Comparison of ENCODE assay signal across 8 mouse cellular contexts in the genomic region with DNA sequence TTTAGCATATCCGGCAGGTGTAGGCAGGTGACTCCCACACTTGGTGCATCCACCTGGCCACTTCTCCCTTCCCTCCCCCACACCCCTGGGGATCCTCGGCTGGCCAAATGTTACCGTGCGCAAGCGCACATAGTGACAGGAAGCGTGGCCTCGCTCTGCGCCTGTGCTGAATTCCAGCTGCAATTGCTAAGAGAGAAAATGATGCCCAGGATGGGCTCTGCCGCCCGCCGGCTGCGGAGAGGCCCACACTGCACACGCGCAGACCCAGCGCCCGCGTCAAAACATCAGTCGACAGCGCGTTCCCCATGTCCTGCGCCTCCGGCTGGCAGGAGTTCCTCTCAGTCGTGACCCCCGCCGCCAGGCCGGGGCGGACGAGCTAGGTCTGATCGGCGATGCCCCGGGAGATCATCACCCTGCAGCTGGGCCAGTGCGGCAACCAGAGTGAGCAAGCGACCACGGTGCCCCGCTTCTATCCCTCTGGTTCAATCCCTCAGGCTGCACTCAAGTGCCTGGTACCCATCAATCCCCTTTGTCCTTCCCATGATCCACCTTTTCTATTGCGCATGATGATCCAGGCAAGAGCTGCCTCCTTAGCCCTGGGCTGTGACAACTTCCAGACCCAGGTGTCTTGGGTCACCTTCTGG. TPM values are rescaled to one million over a fixed set of nuclear protein-coding genes. Genes with fewer than 3 reads are reported as not detected.
DNase-seq lines count a peak whose midpoint lies in the region; ATAC-seq lines count a peak whose summit lies in the region.

A gene (plus strand): TSS at position 180 of the 644 bp plus-strand sequence.

- H3K9ac ChIP-seq in heart, embryonic 12.5 days = peak within 1 kb of the TSS; percentile 59
- no peak within 1 kb of the TSS for H3K9ac ChIP-seq in liver, embryonic 12.5 days
- peak within 1 kb of the TSS; percentile 57 for H3K9ac ChIP-seq in neural tube, embryonic 14.5 days (replicated peaks; ENCODE audit: low read depth, low read length)

- peak within 1 kb of the TSS; percentile 75 for H3K4me2 ChIP-seq in heart, embryonic 12.5 days
- peak within 1 kb of the TSS; percentile 61 for H3K4me2 ChIP-seq in liver, embryonic 12.5 days
- peak within 1 kb of the TSS; percentile 48 for H3K4me2 ChIP-seq in neural tube, embryonic 14.5 days (ENCODE audit: low read depth, low read length)

- peak within 1 kb of the TSS; percentile 14; the same call in 1 of the 2 replicates for H3K27ac ChIP-seq in heart, embryonic 12.5 days (ENCODE audit: poor library complexity, severe bottlenecking)
- no peak within 1 kb of the TSS for H3K27ac ChIP-seq in liver, embryonic 12.5 days
- peak within 1 kb of the TSS; percentile 79 for H3K27ac ChIP-seq in neural tube, embryonic 14.5 days (ENCODE audit: low read depth, low read length)

- H3K9me3 ChIP-seq in heart, embryonic 12.5 days (replicated peaks) = no peaks in the 10 kb centered on the region
- no peaks in the 10 kb centered on the region for H3K9me3 ChIP-seq in liver, embryonic 12.5 days (replicated peaks)
- no peaks in the 10 kb centered on the region for H3K9me3 ChIP-seq in neural tube, embryonic 14.5 days (ENCODE audit: control insufficient read depth, low read length)

- ATAC-seq in heart, embryonic 12.5 days (ENCODE audit: insufficient number of reproducible peaks, low FRiP score) = peak; percentile 66
- no peak for ATAC-seq in liver, embryonic 12.5 days
- peak; percentile 91 for ATAC-seq in neural tube, embryonic 14.5 days (ENCODE audit: low read depth)

- peaks cover 1% of the 10 kb centered on the region; the same call in 1 of the 2 replicates for H3K36me3 ChIP-seq in heart, embryonic 12.5 days
- no peaks in the 10 kb centered on the region for H3K36me3 ChIP-seq in liver, embryonic 12.5 days
- H3K36me3 ChIP-seq in neural tube, embryonic 14.5 days (ENCODE audit: control insufficient read depth, insufficient read depth, low read length) = no peaks in the 10 kb centered on the region

- H3K27me3 ChIP-seq in heart, embryonic 12.5 days (replicated peaks) = no peaks in the 10 kb centered on the region
- peaks cover 65% of the 10 kb centered on the region for H3K27me3 ChIP-seq in liver, embryonic 12.5 days (replicated peaks)
- H3K27me3 ChIP-seq in neural tube, embryonic 14.5 days (ENCODE audit: control insufficient read depth, insufficient read depth, low read length) = no peaks in the 10 kb centered on the region

- peaks cover 5% of the 10 kb centered on the region; the same call in 1 of the 2 replicates for H3K4me1 ChIP-seq in heart, embryonic 12.5 days (replicated peaks)
- no peaks in the 10 kb centered on the region for H3K4me1 ChIP-seq in liver, embryonic 12.5 days
- H3K4me1 ChIP-seq in neural tube, embryonic 14.5 days (ENCODE audit: control insufficient read depth, insufficient read depth, low read length) = 0 out of 2 replicates have a peak, but pooled peaks cover 12% of the 10 kb centered on the region

- H3K4me3 ChIP-seq in heart, embryonic 12.5 days = peak within 1 kb of the TSS; percentile 46
- H3K4me3 ChIP-seq in liver, embryonic 12.5 days = peak within 1 kb of the TSS; percentile 36
- peak within 1 kb of the TSS; percentile 31 for H3K4me3 ChIP-seq in neural tube, embryonic 14.5 days (ENCODE audit: low read depth, low read length)

- 2% methylated on average over 36 of the region's 36 CpGs for WGBS in heart, embryonic 12.5 days
- 3% methylated on average over 36 of the region's 36 CpGs for whole genome bisulfite sequencing in liver, embryonic 12.5 days (ENCODE audit: insufficient replicate concordance)
- WGBS in neural tube, embryonic 14.5 days = 2% methylated on average over 36 of the region's 36 CpGs

- DNase-seq in A20 (ENCODE audit: low read depth, low spot score) (peak; percentile 97), ZHBTc4 (ENCODE audit: low read depth, low spot score) (peak; percentile 59)
- DNase-seq in embryo, embryonic 11 days = peak; percentile 86
- DNase-seq in kidney, postnatal 14 days = peak; percentile 76
- DNase-seq in thymus, postnatal 25 days = peak; percentile 67

RNA-seq across cellular contexts. Expression of the gene that starts here (rescaled TPM):
- 3.3 and 3.6 TPM in 2 replicates for polyA plus RNA-seq in heart, embryonic 12.5 days (2016; fragmentation: Nextera tagmentation; extraction: Ambion mirVana)
- 0.57 and 0.62 TPM in 2 replicates for polyA plus RNA-seq in liver, embryonic 12.5 days (2016; fragmentation: Nextera tagmentation; extraction: Ambion mirVana)
- polyA plus RNA-seq in neural tube, embryonic 14.5 days (2014; fragmentation: Nextera tagmentation; extraction: Ambion mirVana) = 48.5 and 62.6 TPM in 2 replicates

Comparison
In these comparisons a context has a peak if more than half of its experiments do, and no peak if none do; other contexts are left out.
1. RNA of the gene that starts here (polyA plus RNA-seq): 48.5 to 62.6 TPM in neural tube, embryonic 14.5 days; 3.3 to 3.6 TPM in heart, embryonic 12.5 days and 0.57 to 0.62 TPM in liver, embryonic 12.5 days; every median in the first group is over 10 times any median in the second.
2. Peak in every context shown above with its lines, with median percentiles within 50 percentile points of each other: DNase-seq, H3K4me2 ChIP-seq and H3K4me3 ChIP-seq.